Mouse (Mus musculus) E14TG2a.4 (cell line): ENCODE data around the gene Fam13a.

ENCODE experiments used
- H3K27me3 ChIP-seq: 2 replicates; pipeline ENCODE4 v1.6.1; 2014; ENCODE audit warnings: low read length, control low read depth; ENCODE audit not compliant: insufficient read depth
- H3K36me3 ChIP-seq: 2 replicates; pipeline ENCODE4 v1.6.1; 2014; ENCODE audit warnings: low read length, control low read depth; ENCODE audit not compliant: insufficient read depth
- H3K4me1 ChIP-seq: replicated peaks from 2 replicates; pipeline ENCODE4 v1.6.1; 2014; ENCODE audit warnings: low read depth, low read length, control low read depth
- H3K4me3 ChIP-seq: replicated peaks from 2 replicates; pipeline ENCODE4 v1.5.1; 2014; ENCODE audit warnings: mild to moderate bottlenecking, low read length
- H3K9me3 ChIP-seq: 2 replicates; pipeline ENCODE4 v1.6.1; 2014; ENCODE audit warnings: low read length, control low read depth
- CTCF ChIP-seq: conservative IDR thresholded peaks from 2 replicates; pipeline ENCODE4 v1.5.1; 2014; ENCODE audit warnings: low read length
- NANOG ChIP-seq: IDR thresholded peaks from 2 replicates; pipeline ENCODE4 v1.6.1; 2014; ENCODE audit warnings: borderline replicate concordance, low read length, mixed read lengths
- POU5F1 ChIP-seq: IDR thresholded peaks from 2 replicates; pipeline ENCODE4 v1.6.1; 2014; ENCODE audit warnings: low read length, borderline replicate concordance

The Fam13a gene

GRCm38 (mm10) chr6:58987166-58987565 lies 37.2 kb downstream of the Fam13a start:
- H3K27me3 ChIP-seq: no peaks in the 10 kb centered on the region
- no peak overlapping the region for H3K4me3 ChIP-seq
- no peaks in the 10 kb centered on the region for H3K9me3 ChIP-seq
- no peak for TF ChIP-seq CTCF
- no peak for TF ChIP-seq NANOG
- no peak for TF ChIP-seq POU5F1
- H3K4me1 ChIP-seq: no peaks in the 10 kb centered on the region
- no peaks in the 10 kb centered on the region for H3K36me3 ChIP-seq

GRCm38 (mm10) chr6:58985186-58985585 lies 39.2 kb downstream of the Fam13a start:
- TF ChIP-seq CTCF (no peak), POU5F1 (no peak), NANOG (no peak)
- no peaks in the 10 kb centered on the region for H3K27me3 ChIP-seq
- no peak overlapping the region for H3K4me3 ChIP-seq
- no peaks in the 10 kb centered on the region for H3K9me3 ChIP-seq
- no peaks in the 10 kb centered on the region for H3K4me1 ChIP-seq
- no peaks in the 10 kb centered on the region for H3K36me3 ChIP-seq

DNA sequence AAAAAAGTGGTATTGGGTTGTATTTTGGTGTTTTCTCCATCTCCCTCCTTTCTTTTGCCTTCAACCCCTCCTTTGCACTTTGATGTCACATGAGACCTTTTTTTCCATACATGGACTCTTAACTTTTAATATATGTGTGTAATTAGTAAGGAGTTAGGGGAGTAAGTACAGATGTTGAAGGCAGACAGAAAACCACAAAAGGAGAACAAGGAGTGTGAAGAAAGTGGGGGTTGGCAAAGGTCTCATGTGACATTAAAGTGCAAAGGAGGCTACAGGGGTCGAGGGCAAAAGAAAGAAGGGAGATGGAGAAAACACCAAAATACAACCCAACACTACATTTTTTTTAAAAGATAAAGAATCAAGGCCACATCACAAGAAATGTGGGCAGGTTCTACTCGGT lies 49.1 kb downstream of the Fam13a start:
- H3K27me3 ChIP-seq: no peaks in the 10 kb centered on the region
- TF ChIP-seq POU5F1: no peak
- H3K4me1 ChIP-seq: no peaks in the 10 kb centered on the region
- H3K36me3 ChIP-seq: no peaks in the 10 kb centered on the region
- no peaks in the 10 kb centered on the region for H3K9me3 ChIP-seq
- H3K4me3 ChIP-seq: no peak overlapping the region

GRCm38 (mm10) chr6:58974428-58974827 lies 49.9 kb downstream of the Fam13a start:
- Histone ChIP-seq H3K4me1 (no peaks in the 10 kb centered on the region), H3K36me3 (no peaks in the 10 kb centered on the region), H3K27me3 (no peaks in the 10 kb centered on the region), H3K9me3 (no peaks in the 10 kb centered on the region), H3K4me3 (no peak overlapping the region)
- no peak for TF ChIP-seq CTCF
- no peak for TF ChIP-seq NANOG
- no peak for TF ChIP-seq POU5F1

DNA sequence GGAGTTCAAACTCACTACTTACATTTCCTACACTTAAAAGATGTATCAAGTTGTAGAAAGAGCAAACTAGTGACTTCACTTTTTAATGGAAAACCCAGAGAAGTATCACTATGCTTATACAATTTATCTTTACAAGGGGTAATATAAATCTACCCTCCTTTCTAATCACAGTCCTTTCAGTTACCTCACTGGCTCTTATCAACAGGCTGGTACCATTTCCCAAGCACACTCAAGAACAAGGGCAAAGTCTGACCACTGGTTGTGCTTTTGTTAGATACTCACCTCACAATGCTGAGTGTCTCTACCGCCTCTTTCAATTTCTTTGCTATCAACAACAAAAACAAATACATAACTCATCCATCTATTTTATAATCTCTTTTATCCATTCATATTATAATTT lies 51.5 kb downstream of the Fam13a start:
- H3K9me3 ChIP-seq: no peaks in the 10 kb centered on the region
- no peaks in the 10 kb centered on the region for H3K27me3 ChIP-seq
- H3K4me3 ChIP-seq: no peak overlapping the region
- H3K36me3 ChIP-seq: no peaks in the 10 kb centered on the region
- no peaks in the 10 kb centered on the region for H3K4me1 ChIP-seq
- TF ChIP-seq CTCF: no peak
- TF ChIP-seq POU5F1: no peak
- TF ChIP-seq NANOG: no peak

DNA sequence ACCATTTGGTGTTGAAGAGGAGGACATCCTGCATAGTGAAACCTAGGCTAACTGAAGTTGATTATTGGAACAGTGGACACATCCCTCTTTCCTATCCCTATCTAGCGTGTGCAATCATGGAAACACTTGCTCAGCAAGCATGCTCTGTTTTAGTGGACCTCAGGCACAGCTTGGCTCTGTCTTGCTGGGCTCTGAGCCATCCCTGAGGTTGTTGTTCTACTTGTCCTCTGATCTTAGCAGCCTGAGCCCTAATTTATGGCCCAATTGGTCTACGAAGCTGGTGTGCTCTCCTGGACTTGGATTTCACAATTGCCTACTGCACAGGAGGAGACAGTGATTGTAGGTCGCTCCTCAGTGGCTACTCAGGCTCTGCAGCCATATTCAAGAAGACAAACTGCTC lies 56.1 kb downstream of the Fam13a start:
- Histone ChIP-seq H3K4me1 (no peaks in the 10 kb centered on the region), H3K4me3 (no peak overlapping the region), H3K27me3 (no peaks in the 10 kb centered on the region), H3K9me3 (no peaks in the 10 kb centered on the region), H3K36me3 (no peaks in the 10 kb centered on the region)
- TF ChIP-seq POU5F1 (no peak), CTCF (no peak), NANOG (no peak)

- Histone ChIP-seq H3K36me3 (no peaks in the 10 kb centered on the region), H3K27me3 (no peaks in the 10 kb centered on the region), H3K9me3 (no peaks in the 10 kb centered on the region), H3K4me1 (no peaks in the 10 kb centered on the region), H3K4me3 (no peak overlapping the region)
- TF ChIP-seq POU5F1: no peak
- TF ChIP-seq NANOG: no peak
- no peak for TF ChIP-seq CTCF
Observed at GRCm38 (mm10) chr6:58965071-58965831, 59.1 kb downstream of the Fam13a start.

DNA sequence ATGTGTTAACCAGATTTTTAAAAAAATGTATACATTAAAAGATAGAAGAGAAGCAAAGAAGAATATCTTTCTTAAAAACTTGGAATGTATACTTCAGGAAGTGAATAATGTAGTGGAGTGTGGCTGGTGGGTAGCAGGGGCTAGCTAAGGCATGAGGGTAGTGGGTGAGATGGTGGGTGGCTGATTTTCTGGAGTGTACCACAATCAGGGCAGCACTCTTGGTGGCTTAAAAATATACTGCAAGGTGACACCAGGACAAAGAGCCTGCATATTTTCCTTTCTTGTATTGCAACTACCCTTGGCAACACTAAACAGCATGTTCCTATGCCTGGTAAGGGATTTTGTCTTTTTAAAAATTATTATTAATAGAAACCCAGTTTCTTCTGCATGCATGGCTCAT lies 59.8 kb downstream of the Fam13a start:
- no peaks in the 10 kb centered on the region for H3K9me3 ChIP-seq

DNA sequence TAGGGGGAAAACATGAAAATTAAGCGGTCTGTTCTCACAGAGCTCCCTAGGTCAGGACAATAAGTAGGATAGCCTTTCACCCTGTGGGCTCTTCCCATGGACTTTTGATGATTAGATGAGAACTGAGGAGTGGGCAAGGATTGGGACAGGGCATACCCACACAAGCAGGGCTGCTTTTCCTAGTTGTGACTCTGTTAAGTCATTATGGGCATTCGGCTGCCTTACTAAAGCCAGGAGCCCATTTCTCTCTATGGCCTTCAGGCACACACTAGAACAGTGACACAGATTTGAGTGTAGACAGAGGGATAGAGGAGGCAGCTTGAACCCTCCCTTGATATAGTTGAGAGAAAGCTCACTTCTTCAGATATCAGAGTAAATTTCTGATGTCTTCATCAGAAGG lies 60.3 kb downstream of the Fam13a start:
- no peak overlapping the region for H3K4me3 ChIP-seq
- TF ChIP-seq POU5F1: no peak
- no peak for TF ChIP-seq NANOG
- no peak for TF ChIP-seq CTCF
- H3K9me3 ChIP-seq: no peaks in the 10 kb centered on the region
- H3K27me3 ChIP-seq: no peaks in the 10 kb centered on the region
- no peaks in the 10 kb centered on the region for H3K4me1 ChIP-seq
- H3K36me3 ChIP-seq: no peaks in the 10 kb centered on the region

More for the DNA sequence above, 59.8 kb downstream of the Fam13a start:
- Histone ChIP-seq H3K36me3 (no peaks in the 10 kb centered on the region), H3K27me3 (no peaks in the 10 kb centered on the region), H3K4me1 (no peaks in the 10 kb centered on the region), H3K4me3 (no peak overlapping the region)
- no peak for TF ChIP-seq NANOG
- TF ChIP-seq POU5F1: no peak
- TF ChIP-seq CTCF: no peak
